8 mouse cellular contexts compared by ENCODE assay signal in the genomic region with DNA sequence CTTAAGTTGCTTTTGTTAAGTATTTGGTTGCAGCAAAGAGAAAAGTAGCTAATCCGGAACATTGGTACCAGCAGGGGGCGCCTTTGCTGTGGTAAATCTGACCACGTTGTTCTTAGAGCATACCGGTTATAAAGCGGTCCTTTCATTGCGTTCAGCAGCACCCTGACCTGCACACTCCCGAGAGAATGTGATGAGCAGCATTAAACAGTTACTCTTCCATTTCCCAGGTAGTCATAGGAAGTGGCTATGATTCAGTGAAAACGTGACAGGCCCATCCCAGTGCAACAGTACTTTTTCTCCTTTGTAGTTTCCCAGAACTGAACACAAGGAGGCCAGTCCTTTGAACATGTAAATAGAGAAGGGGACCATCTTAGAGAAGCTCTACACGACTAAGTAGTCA. TPM values are rescaled to one million over a fixed set of nuclear protein-coding genes. Genes with fewer than 3 reads are reported as not detected.
DNase-seq lines count a peak whose midpoint lies in the region; ATAC-seq and TF ChIP-seq lines count a peak whose summit lies in the region.

No protein-coding gene starts in this region.

- H3K36me3 ChIP-seq in limb, embryonic 13.5 days: no peaks in the 10 kb centered on the region

- 7% methylated on average over 9 of the region's 9 CpGs for WGBS in limb, embryonic 13.5 days

- no peaks in the 10 kb centered on the region for H3K9me3 ChIP-seq in limb, embryonic 13.5 days

- no peak for ATAC-seq in limb, embryonic 13.5 days (ENCODE audit: low FRiP score, low read depth)
- peak; percentile 48 for ATAC-seq in monocyte, adult 5-6 weeks (replicated peaks; ENCODE audit: insufficient number of reproducible peaks, low FRiP score, low TSS enrichment, poor library complexity, severe bottlenecking)

- peak; percentile 77 for TF ChIP-seq CTCF in layer of hippocampus, adult 2 months (conservative IDR thresholded peaks at IDR 0.05)

- H3K4me2 ChIP-seq in limb, embryonic 13.5 days (replicated peaks): 0 out of 2 replicates have a peak overlapping the region, but pooled peaks have one; percentile 19

- no peak overlapping the region for H3K27ac ChIP-seq in layer of hippocampus, adult 2 months
- no peak overlapping the region for H3K27ac ChIP-seq in limb, embryonic 13.5 days

- H3K9ac ChIP-seq in limb, embryonic 13.5 days: no peak overlapping the region

- H3K4me3 ChIP-seq in layer of hippocampus, adult 2 months: no peak overlapping the region
- no peak overlapping the region for H3K4me3 ChIP-seq in limb, embryonic 13.5 days

- peak in 1 of 2 experiments; percentile 47 for DNase-seq in layer of hippocampus, adult 2 months (ENCODE audit: low spot score in 2 of 2)
- DNase-seq in layer of hippocampus, adult 9-10 months (ENCODE audit: low spot score): no peak
- peak; percentile 47 for DNase-seq in c-Kit-positive CD71-negative TER-119-negative erythroid progenitor cells, embryonic 14.5 days (ENCODE audit: low read depth)
- peak; percentile 21 to 28 for DNase-seq in frontal cortex, postnatal 36 days (ENCODE audit: low spot score in 2 of 2)
- DNase-seq in induced T-regulatory cell, adult 2 months (ENCODE audit: low read depth): peak; percentile 84
- DNase-seq in testis, postnatal 10 days (ENCODE audit: low spot score): peak; percentile 87

- no peaks in the 10 kb centered on the region for H3K4me1 ChIP-seq in limb, embryonic 13.5 days

- H3K27me3 ChIP-seq in limb, embryonic 13.5 days: no peaks in the 10 kb centered on the region

RNA-seq across cellular contexts. Expression of a gene that starts 19.8 kb away (rescaled TPM):
- 1 to 10 TPM; 1.8 to 2.3 TPM for total RNA-seq in layer of hippocampus, adult 2 months (2021)
- 0.36 and 0.43 TPM in 2 replicates for polyA plus RNA-seq in limb, embryonic 13.5 days (2015; fragmentation: Nextera tagmentation; extraction: Ambion mirVana)
- 46.6 to 64.4 TPM (median 57.1 TPM) in 3 replicates for total RNA-seq in monocyte, adult 5-6 weeks (2017)

RNA-seq across cellular contexts. Expression of a gene that starts 45.6 kb away (rescaled TPM):
- not detected for total RNA-seq in layer of hippocampus, adult 2 months (2021)
- polyA plus RNA-seq in limb, embryonic 13.5 days (2015; fragmentation: Nextera tagmentation; extraction: Ambion mirVana): not detected in 2 replicates
- total RNA-seq in monocyte, adult 5-6 weeks (2017): 0.29 to 0.64 TPM in 2 of 3 replicates, not detected in the other

Comparison
In these comparisons a context has a peak if more than half of its experiments do, and no peak if none do; other contexts are left out.
1. RNA of a gene that starts 19.8 kb away (total RNA-seq): 46.6 to 64.4 TPM in monocyte, adult 5-6 weeks; 1.8 to 2.3 TPM in layer of hippocampus, adult 2 months; every median in the first group is over 10 times any median in the second.